Mouse (Mus musculus): ENCODE measurements around the gene Cdk5rap3.

Gene Cdk5rap3

GRCm38 (mm10) chr11:96899449-96900306 lies 16.6 kb downstream of the Cdk5rap3 start:
- no peak for DNase-seq (ENCODE audit: low read depth, low spot score)

DNA sequence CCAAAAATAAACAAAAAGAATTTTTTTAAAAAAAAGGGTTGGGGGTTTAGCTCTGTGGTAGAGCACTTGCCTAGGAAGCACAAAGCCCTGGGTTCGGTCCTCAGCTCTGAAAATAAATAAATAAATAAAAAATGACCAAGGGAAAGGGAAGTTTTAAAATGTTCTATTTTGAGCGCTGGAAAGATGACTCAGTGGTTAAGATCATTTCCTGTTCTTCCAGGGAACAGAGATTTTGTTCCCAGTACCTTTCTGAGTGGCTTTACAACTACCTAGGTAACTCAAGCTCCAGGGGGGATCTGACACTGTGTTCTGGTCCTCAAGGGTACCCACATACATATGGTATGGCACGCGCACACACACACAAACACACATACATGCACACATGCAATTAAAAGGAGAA lies 20.4 kb downstream of the Cdk5rap3 start:
- DNase-seq (ENCODE audit: low read depth, low spot score): no peak

GRCm38 (mm10) chr11:96893203-96893842 lies 23.0 kb downstream of the Cdk5rap3 start:
- no peak for DNase-seq (ENCODE audit: low read depth, low spot score)

GRCm38 (mm10) chr11:96891784-96892527 lies 24.3 kb downstream of the Cdk5rap3 start:
- no peak for DNase-seq (ENCODE audit: low read depth, low spot score)

- peak; percentile 70 for DNase-seq (ENCODE audit: low read depth, low spot score)
These were observed 29.3 kb downstream of the Cdk5rap3 start for GRCm38 (mm10) chr11:96886942-96887546.

DNA sequence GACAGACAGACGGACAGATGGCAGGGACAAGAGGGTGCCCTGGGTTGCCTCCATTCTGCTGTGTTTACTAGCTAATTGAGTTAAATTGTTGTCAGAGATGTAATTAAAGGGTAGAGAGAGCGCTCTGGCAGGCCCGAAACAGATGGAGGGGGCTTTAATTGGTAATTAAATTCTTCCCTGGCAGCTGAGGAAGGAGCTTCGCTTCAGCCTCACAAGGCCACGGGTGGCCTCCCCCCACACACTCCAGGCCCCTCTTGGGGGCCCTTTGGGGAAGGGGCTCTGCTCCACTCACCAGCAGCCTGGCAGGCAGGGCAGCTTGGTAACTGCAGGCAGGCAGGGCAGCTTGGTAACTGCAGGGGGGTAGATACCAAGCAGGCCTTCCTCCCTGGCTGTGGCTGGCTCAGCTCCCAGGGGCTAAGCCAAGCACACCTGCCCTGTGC lies 30.4 kb downstream of the Cdk5rap3 start:
- no peak for DNase-seq (ENCODE audit: low read depth, low spot score)

DNA sequence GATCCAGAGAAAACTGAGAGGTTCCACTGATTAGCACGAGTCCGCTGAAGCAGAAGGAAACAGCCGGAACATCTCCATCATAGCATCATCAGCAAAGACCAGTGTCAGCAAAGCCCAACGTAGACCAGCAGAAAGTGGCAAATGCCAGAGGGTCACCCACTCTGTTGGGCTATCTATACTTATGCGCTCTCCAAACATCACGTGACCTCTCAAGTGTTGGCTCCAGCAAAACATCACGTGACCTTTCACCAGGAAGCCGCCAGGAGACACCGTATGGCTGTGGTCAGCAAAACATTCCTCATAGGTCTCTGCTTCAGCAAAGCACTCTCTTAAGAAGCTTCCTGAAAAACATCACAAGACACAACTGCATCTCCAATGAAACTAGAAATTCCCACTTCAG lies 36.0 kb downstream of the Cdk5rap3 start:
- peak; percentile 26 for DNase-seq (ENCODE audit: low read depth, low spot score)

DNA sequence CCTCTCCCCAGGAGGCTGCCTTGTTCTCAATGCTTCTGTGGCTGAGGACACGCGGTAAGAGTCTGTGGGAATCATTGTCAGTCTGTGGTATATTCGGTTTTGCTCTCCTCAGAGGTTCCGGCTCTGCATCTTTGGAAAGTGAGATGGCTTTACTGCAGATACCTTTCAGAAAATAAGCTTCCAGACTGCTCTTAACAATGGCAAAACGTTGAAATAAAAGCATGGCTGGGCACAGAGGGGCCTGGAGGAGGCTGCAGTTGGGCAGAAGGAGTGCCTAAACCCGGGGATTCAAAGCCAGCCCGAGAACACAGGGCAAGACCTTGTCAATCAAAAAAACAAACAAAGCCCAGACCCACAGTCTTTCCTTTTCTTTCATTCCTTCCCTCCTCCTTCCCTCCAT lies 36.9 kb downstream of the Cdk5rap3 start:
- no peak for DNase-seq (ENCODE audit: low read depth, low spot score)

DNA sequence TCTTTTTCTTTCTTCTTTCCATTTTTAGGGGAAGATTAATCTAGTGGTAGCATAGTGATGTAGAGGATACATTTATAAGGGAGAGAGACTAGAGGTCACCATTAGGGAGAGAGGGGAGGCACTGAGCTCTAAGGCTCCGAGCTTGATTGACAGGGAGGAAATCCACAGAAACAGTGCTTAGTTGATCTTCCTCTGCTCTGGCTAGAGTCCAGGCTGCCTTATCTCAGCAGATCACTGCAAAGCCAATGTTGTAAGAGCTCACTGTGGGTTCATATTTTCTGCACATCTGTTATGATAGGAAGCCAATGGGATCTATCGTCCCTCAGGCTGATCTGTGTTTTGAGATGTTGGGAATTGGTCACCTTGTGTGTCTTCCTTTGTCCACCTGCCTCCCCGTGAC lies 37.6 kb downstream of the Cdk5rap3 start:
- no peak for DNase-seq (ENCODE audit: low read depth, low spot score)

GRCm38 (mm10) chr11:96877071-96877470 lies 39.2 kb downstream of the Cdk5rap3 start:
- DNase-seq (ENCODE audit: low read depth, low spot score): no peak

DNA sequence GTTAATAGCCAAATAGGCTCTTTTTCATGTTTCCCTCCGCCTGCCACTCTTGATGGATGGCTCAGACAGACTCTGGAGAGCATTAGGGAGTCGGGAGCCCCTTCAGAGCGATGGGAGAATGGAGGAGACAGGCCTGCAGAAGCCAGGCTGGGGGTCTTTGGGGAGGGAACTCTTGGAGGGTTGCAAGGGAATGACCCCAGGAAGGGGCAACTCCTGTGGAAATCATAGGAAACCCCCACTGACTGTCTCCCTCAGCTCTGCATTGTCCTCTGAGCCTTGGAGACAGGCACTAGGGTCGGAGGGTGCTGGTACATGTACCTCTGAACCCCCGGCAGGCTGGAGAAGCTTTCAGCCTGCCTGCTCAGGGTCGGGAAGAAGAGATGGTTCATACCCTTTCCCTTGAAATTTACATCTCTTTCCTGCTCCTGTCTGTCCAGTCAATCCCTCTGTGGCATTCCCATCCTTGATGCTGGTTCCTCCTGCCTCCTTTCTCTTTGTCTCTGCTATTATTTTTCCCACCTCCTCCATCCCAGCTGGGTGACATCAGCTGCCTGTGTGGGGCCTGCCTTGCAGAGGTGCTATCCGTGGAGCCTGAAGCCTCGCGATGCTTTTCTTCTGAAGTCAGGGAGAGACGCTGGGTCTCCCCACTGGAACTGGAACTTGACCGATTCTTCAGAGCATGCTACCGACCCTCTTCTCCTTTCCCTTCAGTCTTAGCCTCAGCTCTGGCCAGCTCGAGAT lies 39.8 kb downstream of the Cdk5rap3 start:
- peak; percentile 75 for DNase-seq (ENCODE audit: low read depth, low spot score)

DNA sequence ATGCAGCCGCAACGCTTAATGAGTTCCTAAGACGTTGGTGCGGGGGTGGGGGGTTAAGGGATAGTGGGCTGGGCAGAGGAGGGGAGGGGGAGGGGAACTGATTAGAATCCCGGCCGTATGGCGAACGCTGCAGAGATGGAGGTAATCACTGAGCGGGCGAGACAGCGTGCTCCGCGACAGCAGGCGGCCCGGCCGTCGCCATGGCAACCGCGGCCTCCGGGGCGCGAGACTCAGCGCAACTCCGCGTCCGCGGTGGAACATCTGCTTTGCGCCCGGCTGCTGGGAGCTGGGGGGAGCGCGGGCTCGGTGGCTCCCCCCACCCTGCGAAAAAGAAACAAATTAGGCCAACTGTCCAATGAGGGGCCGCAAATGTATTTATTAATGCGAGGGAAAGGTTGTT lies 40.6 kb downstream of the Cdk5rap3 start:
- peak; percentile 88 for DNase-seq (ENCODE audit: low read depth, low spot score)

- DNase-seq (ENCODE audit: low read depth, low spot score): no peak
These were observed 41.0 kb downstream of the Cdk5rap3 start for GRCm38 (mm10) chr11:96875270-96875669.

- no peak for DNase-seq (ENCODE audit: low read depth, low spot score)
These were observed 42.6 kb downstream of the Cdk5rap3 start for GRCm38 (mm10) chr11:96873601-96874140.

DNA sequence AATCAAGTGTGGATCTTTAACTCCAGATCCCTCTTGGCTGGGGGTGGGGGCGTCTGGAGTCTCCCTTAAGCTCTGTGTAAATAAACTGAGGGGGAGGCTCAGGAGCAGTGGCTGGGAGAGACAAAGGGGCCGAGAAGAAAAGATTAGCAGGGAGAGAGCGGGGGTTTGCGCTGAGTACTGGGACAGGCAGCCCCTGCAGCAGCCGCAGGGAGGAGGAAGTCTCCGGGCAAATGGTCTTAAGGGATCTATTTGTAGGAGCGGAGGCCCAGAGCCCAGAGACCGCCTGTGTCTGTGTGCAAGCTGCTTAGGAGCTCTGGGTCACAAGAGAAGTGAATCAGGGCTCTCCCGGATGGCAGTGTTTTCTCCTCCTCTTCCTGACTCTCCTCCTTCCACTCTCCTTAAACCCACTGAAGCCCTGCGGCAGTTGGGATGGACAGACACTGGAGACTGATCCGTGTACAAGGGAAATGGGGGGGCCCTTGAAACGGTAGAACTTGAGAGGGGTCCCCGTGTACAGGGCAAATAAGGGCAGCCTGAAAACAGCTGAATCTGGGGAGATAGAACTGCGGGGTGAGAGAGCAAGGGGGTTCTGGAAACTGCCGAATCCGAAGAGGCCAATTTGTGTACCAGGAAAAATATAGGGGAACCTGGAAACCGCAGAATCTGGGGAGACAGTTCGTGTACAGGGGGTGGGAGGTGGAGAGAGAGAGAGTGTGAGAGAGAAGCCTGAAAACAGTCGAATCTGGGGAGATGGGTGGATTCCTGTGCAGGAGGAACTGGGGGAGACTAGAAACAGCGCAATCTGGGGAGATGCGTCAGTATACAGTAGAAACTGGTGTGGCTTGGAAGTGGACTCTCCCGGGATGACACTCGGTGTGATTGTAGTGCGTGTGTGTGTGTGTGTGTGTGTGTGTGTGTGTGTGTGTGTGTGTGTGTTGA lies 43.6 kb downstream of the Cdk5rap3 start:
- DNase-seq (ENCODE audit: low read depth, low spot score): peak; percentile 65

GRCm38 (mm10) chr11:96867149-96867548 lies 49.1 kb downstream of the Cdk5rap3 start:
- DNase-seq (ENCODE audit: low read depth, low spot score): peak; percentile 83

DNA sequence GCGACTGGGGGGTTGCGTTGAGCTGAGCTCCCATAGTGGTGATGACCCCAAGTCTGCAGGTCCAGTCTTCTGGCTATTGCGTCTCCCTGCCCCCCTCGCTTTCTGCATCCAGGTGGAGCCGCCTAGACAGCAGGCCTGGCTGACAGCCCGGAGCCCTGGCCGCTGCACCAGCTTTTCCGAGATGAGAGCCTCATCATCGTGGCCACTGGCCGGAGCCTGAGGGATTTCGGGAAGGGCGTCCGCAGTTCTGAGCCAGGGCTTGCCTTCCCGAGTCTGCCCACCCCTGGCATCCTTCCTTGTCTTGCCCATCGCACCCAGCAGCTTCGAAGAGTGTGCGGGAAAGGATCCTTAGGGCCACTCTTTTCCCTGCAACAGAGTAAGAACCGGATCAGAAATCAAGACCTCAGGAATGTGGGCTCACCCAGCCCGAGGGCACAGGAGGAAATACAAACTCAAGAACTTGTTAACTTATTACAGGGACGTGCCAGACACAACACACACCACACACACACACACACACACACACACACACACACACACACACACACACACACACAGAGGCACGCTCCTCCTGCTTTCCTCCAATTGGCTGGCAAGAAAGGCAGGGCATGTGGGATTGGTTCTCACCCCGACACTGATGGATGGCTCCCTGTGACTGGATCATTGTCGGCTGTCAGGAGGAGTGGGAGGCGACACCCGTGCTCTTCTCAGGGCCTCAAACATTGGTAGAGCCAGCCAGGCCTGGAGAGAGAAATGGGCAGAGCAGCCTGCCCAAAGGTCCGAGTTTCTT lies 52.9 kb downstream of the Cdk5rap3 start:
- peak; percentile 89 for DNase-seq (ENCODE audit: low read depth, low spot score)

GRCm38 (mm10) chr11:96862534-96862933 lies 53.8 kb downstream of the Cdk5rap3 start:
- no peak for DNase-seq (ENCODE audit: low read depth, low spot score)

DNA sequence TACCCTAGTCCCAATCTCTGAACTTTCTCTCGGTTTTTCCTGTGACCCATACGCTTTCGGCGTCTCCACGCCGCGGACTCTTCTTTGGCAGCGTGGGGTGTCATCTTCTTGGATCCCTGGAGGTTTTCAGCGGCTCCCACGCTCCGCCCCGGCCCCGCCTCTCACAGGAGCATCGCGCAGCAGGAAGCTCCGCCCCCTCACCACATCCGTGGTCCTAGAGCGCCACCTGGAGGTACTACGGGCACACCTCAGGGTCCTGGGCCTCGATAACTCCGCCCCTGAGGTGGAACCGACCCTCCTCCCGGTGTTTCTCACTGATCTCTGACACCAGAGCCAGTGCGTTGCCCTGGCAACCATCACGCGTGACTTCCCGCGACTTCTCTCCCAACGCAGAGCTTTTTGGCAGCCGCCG lies 54.4 kb downstream of the Cdk5rap3 start:
- peak; percentile 97 for DNase-seq (ENCODE audit: low read depth, low spot score)

All from brain, adult 2 months (tissue).